Mouse (Mus musculus) cerebellum, adult 11 months (tissue): ENCODE results near the gene Pfkfb3.

Experiments used
- DNase-seq: peaks from one replicate; pipeline ENCODE4 v3.0.0; 2022

Gene Pfkfb3

GRCm38 (mm10) chr2:11500666-11501065 is 53.2 kb downstream of the Pfkfb3 start:
- DNase-seq = no peak

- DNase-seq = no peak
These were observed 57.3 kb downstream of the Pfkfb3 start for GRCm38 (mm10) chr2:11496601-11497031.

GRCm38 (mm10) chr2:11494841-11495255 is 59.0 kb downstream of the Pfkfb3 start:
- DNase-seq = peak; percentile 38

GRCm38 (mm10) chr2:11492855-11493254 is 61.0 kb downstream of the Pfkfb3 start:
- DNase-seq = no peak

GRCm38 (mm10) chr2:11491471-11491870 is 62.4 kb downstream of the Pfkfb3 start:
- DNase-seq = no peak

- no peak for DNase-seq
These were observed 63.3 kb downstream of the Pfkfb3 start for GRCm38 (mm10) chr2:11490554-11490953.

GRCm38 (mm10) chr2:11483226-11483625 is 70.7 kb downstream of the Pfkfb3 start:
- peak; percentile 46 for DNase-seq

- no peak for DNase-seq
These were observed 71.5 kb downstream of the Pfkfb3 start for GRCm38 (mm10) chr2:11482364-11482763.

- DNase-seq = no peak
These were observed 74.9 kb downstream of the Pfkfb3 start for GRCm38 (mm10) chr2:11478960-11479359.

GRCm38 (mm10) chr2:11475316-11475715 is 78.6 kb downstream of the Pfkfb3 start:
- DNase-seq = no peak

- DNase-seq = no peak
These were observed 89.2 kb downstream of the Pfkfb3 start for GRCm38 (mm10) chr2:11464661-11465099.

- DNase-seq = no peak
These were observed 92.9 kb downstream of the Pfkfb3 start for GRCm38 (mm10) chr2:11460976-11461375.

- no peak for DNase-seq
These were observed 95.4 kb downstream of the Pfkfb3 start for GRCm38 (mm10) chr2:11458494-11458893.

- DNase-seq = no peak
These were observed 96.0 kb downstream of the Pfkfb3 start for GRCm38 (mm10) chr2:11457904-11458303.

- DNase-seq = no peak
These were observed 105.2 kb downstream of the Pfkfb3 start for GRCm38 (mm10) chr2:11448711-11449110.

GRCm38 (mm10) chr2:11447865-11448264 is 106.0 kb downstream of the Pfkfb3 start:
- DNase-seq = no peak

- no peak for DNase-seq
These were observed 108.2 kb downstream of the Pfkfb3 start for GRCm38 (mm10) chr2:11445722-11446121.

GRCm38 (mm10) chr2:11441864-11442263 is 112.0 kb downstream of the Pfkfb3 start:
- no peak for DNase-seq

- DNase-seq = no peak
These were observed 115.5 kb downstream of the Pfkfb3 start for GRCm38 (mm10) chr2:11438231-11438954.

GRCm38 (mm10) chr2:11436353-11436752 is 117.5 kb downstream of the Pfkfb3 start:
- DNase-seq = no peak

- DNase-seq = no peak
These were observed 120.5 kb downstream of the Pfkfb3 start for GRCm38 (mm10) chr2:11433353-11433752.

- no peak for DNase-seq
These were observed 124.3 kb downstream of the Pfkfb3 start for GRCm38 (mm10) chr2:11429538-11429937.

- no peak for DNase-seq
These were observed 125.3 kb downstream of the Pfkfb3 start for GRCm38 (mm10) chr2:11428621-11429020.

GRCm38 (mm10) chr2:11427596-11427995 is 126.3 kb downstream of the Pfkfb3 start:
- no peak for DNase-seq

GRCm38 (mm10) chr2:11426379-11426778 is 127.5 kb downstream of the Pfkfb3 start:
- DNase-seq = no peak
